Mouse (Mus musculus): ENCODE results near the gene Tob1. TPM values are rescaled to one million over a fixed set of nuclear protein-coding genes. Genes with fewer than 3 reads are reported as not detected.
A peak's percentile ranks its signal among the peaks of the same experiment; 100 is the strongest.

Gene Tob1
- total and polyA plus RNA-seq, 2 experiments from 2014 or later, result 20.4 to 27.9 TPM

DNA sequence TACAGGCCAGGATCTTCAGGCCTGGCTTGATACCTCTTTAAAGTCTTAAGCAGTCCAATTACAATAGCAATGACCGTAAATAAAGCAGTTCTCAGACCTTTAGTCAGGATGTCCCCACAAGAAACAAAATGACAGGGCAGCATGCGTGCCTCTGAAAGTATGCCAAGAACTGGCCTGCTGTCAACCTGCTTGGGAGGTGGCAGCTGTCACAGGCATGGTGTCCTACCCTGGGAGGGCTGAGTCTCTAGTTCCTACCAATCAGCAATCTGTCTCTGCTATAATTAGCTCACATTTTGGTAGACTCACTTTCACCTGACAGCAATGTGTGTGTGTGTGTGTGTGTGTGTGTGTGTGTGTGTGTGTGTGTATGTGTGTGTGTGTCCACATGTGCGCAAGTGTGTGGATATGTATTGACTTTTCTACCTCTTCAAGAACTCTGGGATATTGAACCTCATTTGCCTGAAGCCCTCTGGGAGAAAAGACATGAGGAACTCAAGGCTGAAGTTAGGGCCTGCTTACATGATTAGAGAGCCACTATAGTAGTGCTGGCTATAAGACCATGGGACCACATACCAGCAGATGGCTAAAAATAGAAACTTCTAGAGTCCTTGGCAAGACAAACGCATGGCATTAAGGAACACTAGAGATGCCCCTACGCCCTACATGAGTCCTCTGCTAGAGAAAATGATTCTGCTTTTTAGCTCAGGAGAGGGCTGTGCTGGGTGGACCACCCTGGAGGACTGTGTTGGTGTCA is 18.1 kb downstream of the Tob1 start:
- Histone ChIP-seq H3K27ac (ENCODE audit: low read depth, low read length) (no peak overlapping the region), H3K9me3 (ENCODE audit: low read length) (no peaks in the 10 kb centered on the region), H3K27me3 (ENCODE audit: insufficient read depth, low read length) (no peaks in the 10 kb centered on the region), H3K4me1 (ENCODE audit: insufficient read depth, low read length) (no peaks in the 10 kb centered on the region), H3K9ac (replicated peaks; ENCODE audit: low read length, poor library complexity, severe bottlenecking) (no peak overlapping the region), H3K4me2 (ENCODE audit: low read depth, low read length, poor library complexity, severe bottlenecking) (no peak overlapping the region), H3K4me3 (ENCODE audit: low read depth, low read length) (no peak overlapping the region), H3K36me3 (ENCODE audit: insufficient read depth, low read length) (no peaks in the 10 kb centered on the region)
- no peak for TF ChIP-seq CTCF (IDR thresholded peaks at IDR 0.05)
- peak; percentile 56 for DNase-seq (ENCODE audit: low spot score)
- WGBS, result 86% methylated on average over 5 of the region's 5 CpGs
- ATAC-seq (ENCODE audit: low FRiP score), result no peak

DNA sequence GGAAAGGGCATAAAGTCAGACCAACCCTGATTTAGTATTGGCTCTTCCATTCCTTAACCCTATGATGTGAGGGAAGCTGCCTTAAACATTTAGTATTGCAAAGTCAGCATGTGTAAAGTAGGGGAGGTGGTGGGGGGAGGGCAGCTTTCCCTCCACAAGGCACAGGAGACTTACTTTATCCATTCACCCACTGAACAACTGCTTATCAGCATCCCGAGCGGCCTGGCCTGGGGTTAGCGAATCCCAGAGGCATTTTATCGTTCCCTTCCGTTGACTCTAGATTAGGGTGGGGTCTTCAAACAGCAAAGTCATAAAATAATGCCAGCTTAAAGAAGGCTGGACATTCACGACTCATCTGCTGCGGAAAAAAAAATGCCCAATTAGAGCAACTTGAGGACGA is 19.0 kb downstream of the Tob1 start:
- H3K4me1 ChIP-seq (ENCODE audit: insufficient read depth, low read length), result no peaks in the 10 kb centered on the region
- no peaks in the 10 kb centered on the region for H3K36me3 ChIP-seq (ENCODE audit: insufficient read depth, low read length)
- WGBS, result 82% methylated on average over 8 of the region's 8 CpGs
- H3K27me3 ChIP-seq (ENCODE audit: insufficient read depth, low read length), result no peaks in the 10 kb centered on the region
- DNase-seq (ENCODE audit: low spot score), result no peak
- ATAC-seq (ENCODE audit: low FRiP score), result no peak
- no peaks in the 10 kb centered on the region for H3K9me3 ChIP-seq (ENCODE audit: low read length)
- no peak overlapping the region for H3K4me3 ChIP-seq (ENCODE audit: low read depth, low read length)
- no peak for TF ChIP-seq CTCF (IDR thresholded peaks at IDR 0.05)
- no peak overlapping the region for H3K9ac ChIP-seq (replicated peaks; ENCODE audit: low read length, poor library complexity, severe bottlenecking)
- no peak overlapping the region for H3K4me2 ChIP-seq (ENCODE audit: low read depth, low read length, poor library complexity, severe bottlenecking)
- H3K27ac ChIP-seq (ENCODE audit: low read depth, low read length), result no peak overlapping the region

DNA sequence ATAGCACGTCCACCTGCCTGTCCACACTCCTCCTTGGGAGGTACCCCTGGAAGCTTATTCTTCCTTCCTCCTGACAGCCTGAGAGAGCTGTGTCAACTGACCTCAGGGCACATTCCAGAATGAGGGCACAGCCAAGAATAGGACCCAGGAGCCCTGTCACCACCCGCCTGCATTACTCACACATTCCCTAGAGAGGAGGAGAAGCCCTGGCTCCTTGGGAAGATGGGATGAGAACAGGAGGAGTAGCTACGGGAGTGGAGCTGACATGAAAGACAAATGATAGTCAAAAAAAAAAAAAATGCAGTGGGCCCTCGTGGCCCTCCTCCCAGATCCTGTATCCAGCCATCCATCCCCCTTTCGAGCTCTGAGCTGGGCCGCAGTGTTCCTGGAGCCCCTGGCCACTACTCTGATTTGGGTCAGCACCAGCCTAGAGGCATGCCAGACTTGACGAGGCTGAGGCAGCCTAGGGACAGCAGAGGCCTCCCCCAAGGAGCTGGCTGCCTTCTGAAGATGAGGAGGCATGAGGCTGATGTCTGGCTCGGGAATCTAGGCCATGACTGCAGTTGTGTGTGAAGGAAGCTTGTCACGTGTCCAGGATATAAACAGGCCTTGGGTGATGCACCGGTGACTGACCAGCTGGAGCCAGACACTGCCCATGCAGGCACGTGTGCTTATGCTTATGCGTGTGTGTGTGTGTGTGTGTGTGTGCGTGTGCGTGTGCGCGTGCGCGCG is 20.7 kb downstream of the Tob1 start:
- Histone ChIP-seq H3K27ac (ENCODE audit: low read depth, low read length) (no peak overlapping the region), H3K4me3 (ENCODE audit: low read depth, low read length) (no peak overlapping the region), H3K9ac (replicated peaks; ENCODE audit: low read length, poor library complexity, severe bottlenecking) (no peak overlapping the region), H3K27me3 (ENCODE audit: insufficient read depth, low read length) (no peaks in the 10 kb centered on the region), H3K4me1 (ENCODE audit: insufficient read depth, low read length) (no peaks in the 10 kb centered on the region), H3K4me2 (ENCODE audit: low read depth, low read length, poor library complexity, severe bottlenecking) (no peak overlapping the region), H3K36me3 (ENCODE audit: insufficient read depth, low read length) (no peaks in the 10 kb centered on the region), H3K9me3 (ENCODE audit: low read length) (no peaks in the 10 kb centered on the region)
- TF ChIP-seq CTCF (IDR thresholded peaks at IDR 0.05), result no peak
- DNase-seq (ENCODE audit: low spot score), result no peak
- 74% methylated on average over 16 of the region's 19 CpGs for WGBS
- ATAC-seq (ENCODE audit: low FRiP score), result no peak

DNA sequence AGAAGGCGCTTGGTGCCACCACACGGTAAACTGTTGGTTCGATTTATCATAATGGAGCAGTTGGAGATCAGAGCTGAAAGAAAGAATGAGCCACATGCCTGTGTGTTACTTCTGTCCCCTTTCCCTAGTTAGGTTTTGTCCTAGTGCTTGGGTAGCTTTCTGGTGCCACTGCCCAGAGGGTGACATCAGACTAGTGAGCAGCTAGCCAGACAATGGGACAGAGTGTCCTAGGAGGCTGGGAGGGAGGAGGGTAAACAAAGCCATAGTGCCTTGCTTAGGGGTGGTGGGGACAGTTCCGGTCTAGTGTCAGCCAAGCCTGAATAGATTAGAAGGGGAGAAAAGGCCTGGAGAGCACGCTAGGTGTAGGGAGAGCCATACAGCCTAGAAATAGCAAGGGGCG is 22.2 kb downstream of the Tob1 start:
- ATAC-seq (ENCODE audit: low FRiP score), result no peak
- Histone ChIP-seq H3K4me1 (ENCODE audit: insufficient read depth, low read length) (no peaks in the 10 kb centered on the region), H3K27ac (ENCODE audit: low read depth, low read length) (no peak overlapping the region), H3K9me3 (ENCODE audit: low read length) (no peaks in the 10 kb centered on the region), H3K27me3 (ENCODE audit: insufficient read depth, low read length) (no peaks in the 10 kb centered on the region), H3K36me3 (ENCODE audit: insufficient read depth, low read length) (no peaks in the 10 kb centered on the region), H3K4me3 (ENCODE audit: low read depth, low read length) (no peak overlapping the region), H3K9ac (replicated peaks; ENCODE audit: low read length, poor library complexity, severe bottlenecking) (no peak overlapping the region), H3K4me2 (ENCODE audit: low read depth, low read length, poor library complexity, severe bottlenecking) (no peak overlapping the region)
- TF ChIP-seq CTCF (IDR thresholded peaks at IDR 0.05), result no peak
- DNase-seq (ENCODE audit: low spot score), result no peak
- 50% methylated on average over 6 of the region's 6 CpGs for WGBS

DNA sequence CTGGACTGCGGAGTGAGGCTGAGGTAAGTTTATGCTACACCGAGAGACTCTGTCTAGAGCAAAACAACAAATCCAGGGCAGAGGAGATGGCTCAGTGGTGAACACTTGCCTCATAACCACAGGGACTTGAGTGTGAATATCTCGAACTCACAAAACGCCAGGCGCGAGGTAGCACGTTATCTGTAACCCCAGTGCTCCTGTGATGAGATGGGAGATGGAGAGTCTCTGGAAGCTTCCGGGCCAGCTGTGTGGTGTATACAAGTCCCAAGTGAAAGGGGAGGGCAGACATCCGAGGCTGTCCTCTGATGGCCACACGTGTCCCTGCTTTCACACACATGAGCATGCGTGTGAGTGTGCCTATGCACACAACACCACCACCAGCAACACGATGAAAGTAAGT is 23.1 kb downstream of the Tob1 start:
- Histone ChIP-seq H3K9me3 (ENCODE audit: low read length) (no peaks in the 10 kb centered on the region), H3K4me1 (ENCODE audit: insufficient read depth, low read length) (no peaks in the 10 kb centered on the region), H3K9ac (replicated peaks; ENCODE audit: low read length, poor library complexity, severe bottlenecking) (no peak overlapping the region), H3K27ac (ENCODE audit: low read depth, low read length) (no peak overlapping the region), H3K4me3 (ENCODE audit: low read depth, low read length) (no peak overlapping the region), H3K4me2 (ENCODE audit: low read depth, low read length, poor library complexity, severe bottlenecking) (no peak overlapping the region), H3K36me3 (ENCODE audit: insufficient read depth, low read length) (no peaks in the 10 kb centered on the region), H3K27me3 (ENCODE audit: insufficient read depth, low read length) (no peaks in the 10 kb centered on the region)
- no peak for ATAC-seq (ENCODE audit: low FRiP score)
- no peak for TF ChIP-seq CTCF (IDR thresholded peaks at IDR 0.05)
- DNase-seq (ENCODE audit: low spot score), result no peak
- WGBS, result 94% methylated on average over 12 of the region's 12 CpGs

DNA sequence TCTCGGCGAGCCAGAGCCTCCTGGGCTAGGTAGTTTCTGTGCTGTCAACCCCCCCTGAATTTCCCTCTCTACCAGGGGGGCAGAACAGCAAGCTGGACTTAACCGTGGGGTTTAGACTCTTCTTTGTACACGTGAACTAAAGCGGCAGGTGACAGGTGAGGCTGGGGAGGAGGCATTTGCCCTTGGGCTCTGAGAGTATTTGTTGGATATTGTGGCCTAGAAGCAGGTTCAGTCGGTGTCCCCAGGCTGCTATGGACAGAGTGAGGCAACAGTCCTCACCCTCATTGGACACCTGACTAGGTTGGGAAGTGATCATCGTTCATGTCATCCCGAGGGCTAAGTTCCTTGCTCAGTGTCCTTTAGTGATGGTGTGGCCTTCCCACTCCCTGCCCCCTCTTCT is 23.6 kb downstream of the Tob1 start:
- Histone ChIP-seq H3K9ac (replicated peaks; ENCODE audit: low read length, poor library complexity, severe bottlenecking) (no peak overlapping the region), H3K4me3 (ENCODE audit: low read depth, low read length) (no peak overlapping the region), H3K4me2 (ENCODE audit: low read depth, low read length, poor library complexity, severe bottlenecking) (no peak overlapping the region), H3K27me3 (ENCODE audit: insufficient read depth, low read length) (no peaks in the 10 kb centered on the region), H3K4me1 (ENCODE audit: insufficient read depth, low read length) (no peaks in the 10 kb centered on the region), H3K27ac (ENCODE audit: low read depth, low read length) (no peak overlapping the region), H3K9me3 (ENCODE audit: low read length) (no peaks in the 10 kb centered on the region), H3K36me3 (ENCODE audit: insufficient read depth, low read length) (no peaks in the 10 kb centered on the region)
- ATAC-seq (ENCODE audit: low FRiP score), result no peak
- no peak for TF ChIP-seq CTCF (IDR thresholded peaks at IDR 0.05)
- 92% methylated on average over 8 of the region's 8 CpGs for WGBS
- no peak for DNase-seq (ENCODE audit: low spot score)

All from midbrain, postnatal 0 days (tissue).